ENCODE assay signal across 22 mouse cellular contexts in genomic region chr9:57958615-57959014, GRCm38 (mm10). TPM values are rescaled to one million over a fixed set of nuclear protein-coding genes. Genes with fewer than 3 reads are reported as not detected.
DNase-seq lines count a peak whose midpoint lies in the region; ATAC-seq and TF ChIP-seq lines count a peak whose summit lies in the region.
"Had no signal": no experiment of that assay in that cellular context is flagged by ENCODE, and none has a peak within 500 bp of the region (broad histone marks: within the 10 kb centered on the region; RNA-seq: fewer than 3 reads in every experiment).

No protein-coding gene starts in this region.

- 67% methylated on average over 1 of the region's 1 CpGs for WGBS in heart, embryonic 14.5 days

- H3K9me3 ChIP-seq in heart, embryonic 14.5 days (ENCODE audit: control insufficient read depth, low read length), result no peaks in the 10 kb centered on the region
- H3K9me3 ChIP-seq: embryonic facial prominence, embryonic 13.5 days; forebrain, embryonic 12.5 days; heart, embryonic 13.5 days; hindbrain, embryonic 10.5 days; intestine, embryonic 15.5 days had no signal

- no peak overlapping the region for H3K9ac ChIP-seq in heart, embryonic 14.5 days (ENCODE audit: low read length)
- H3K9ac ChIP-seq: embryonic facial prominence, embryonic 13.5 days; forebrain, embryonic 12.5 days; forebrain, postnatal 0 days; heart, embryonic 13.5 days; hindbrain, embryonic 14.5 days; intestine, embryonic 15.5 days had no signal

- H3K27me3 ChIP-seq in heart, embryonic 14.5 days (ENCODE audit: control insufficient read depth, insufficient read depth, low read length), result no peaks in the 10 kb centered on the region
- H3K27me3 ChIP-seq: embryonic facial prominence, embryonic 13.5 days; intestine, embryonic 15.5 days had no signal

- H3K27ac ChIP-seq in gastrocnemius, adult 2 months, result peak overlapping the region; percentile 72; the same call in 1 of the 2 replicates
- H3K27ac ChIP-seq in heart, embryonic 14.5 days (replicated peaks in 1 of 2; ENCODE audit: control insufficient read depth in 1 of 2, insufficient read depth in 1 of 2, low read depth in 2 of 2, low read length in 2 of 2), result peak overlapping the region in 1 of 2 experiments; percentile 28; a peak in 1 of 4 replicates
- peak overlapping the region; percentile 83 for H3K27ac ChIP-seq in left cerebral cortex, adult 2 months
- H3K27ac ChIP-seq: embryonic facial prominence, embryonic 13.5 days; forebrain, embryonic 12.5 days; heart, embryonic 13.5 days; hindbrain, embryonic 10.5 days; hindbrain, embryonic 14.5 days; intestine, embryonic 15.5 days had no signal

- no peaks in the 10 kb centered on the region for H3K36me3 ChIP-seq in heart, embryonic 14.5 days (ENCODE audit: control insufficient read depth, insufficient read depth, low read length)
- H3K36me3 ChIP-seq: embryonic facial prominence, embryonic 13.5 days; heart, embryonic 13.5 days; intestine, embryonic 15.5 days had no signal

- intact Hi-C loops in gastrocnemius, adult 2 months (cut with DNase I), result no loop called here
- intact Hi-C loops in left cerebral cortex, adult 2 months (cut with DNase I), result no loop called here
- intact Hi-C loops in left cerebral cortex, postnatal 14 days (cut with DNase I), result no loop called here

- no peak overlapping the region for H3K4me3 ChIP-seq in gastrocnemius, adult 2 months
- no peak overlapping the region for H3K4me3 ChIP-seq in heart, embryonic 14.5 days (ENCODE audit: control insufficient read depth in 1 of 2, insufficient read depth in 1 of 2, low read depth in 1 of 2, low read length in 2 of 2)
- no peak overlapping the region for H3K4me3 ChIP-seq in left cerebral cortex, adult 2 months
- H3K4me3 ChIP-seq: embryonic facial prominence, embryonic 13.5 days; forebrain, embryonic 12.5 days; heart, embryonic 13.5 days; hindbrain, embryonic 10.5 days; intestine, embryonic 15.5 days had no signal

- DNase-seq in gastrocnemius, adult 2 months, result no peak
- no peak for DNase-seq in gastrocnemius, postnatal 10 days
- no peak for DNase-seq in heart, adult 8-10 months (ENCODE audit: low spot score)
- DNase-seq in left cerebral cortex, adult 2 months (ENCODE audit: extremely low spot score in 1 of 2, low spot score in 2 of 2), result no peak
- no peak for DNase-seq in left cerebral cortex, postnatal 14 days (ENCODE audit: low spot score in 2 of 2)
- no peak for DNase-seq in frontal cortex, postnatal 25 days (ENCODE audit: low spot score in 2 of 2)
- DNase-seq: adrenal gland, postnatal 10 days; B cell, adult 2 months; cerebellum, adult 11 months; cerebellum, adult 9-10 months; cerebellum, postnatal 25 days; forebrain, postnatal 0 days; kidney, adult 18-20 months had no signal

- peak; percentile 29; the same call in 1 of the 2 replicates for ATAC-seq in heart, embryonic 14.5 days (ENCODE audit: insufficient number of reproducible peaks, insufficient read depth, low FRiP score, low read depth)
- ATAC-seq: CD4-positive, CD25-positive, alpha-beta regulatory T cell, adult 4 months; forebrain, postnatal 0 days; intestine, embryonic 15.5 days had no signal

- TF ChIP-seq CTCF in gastrocnemius, adult 2 months (IDR thresholded peaks at IDR 0.05), result no peak
- no peak for TF ChIP-seq CTCF in left cerebral cortex, adult 2 months (IDR thresholded peaks at IDR 0.05)

- no peak overlapping the region for H3K4me2 ChIP-seq in heart, embryonic 14.5 days (ENCODE audit: low read length)
- H3K4me2 ChIP-seq: embryonic facial prominence, embryonic 13.5 days; forebrain, embryonic 12.5 days; heart, embryonic 13.5 days; hindbrain, embryonic 14.5 days; intestine, embryonic 15.5 days had no signal

- H3K4me1 ChIP-seq in heart, embryonic 14.5 days (ENCODE audit: control insufficient read depth in 2 of 2, insufficient read depth in 2 of 2, low read length in 2 of 2), result peaks cover 14 to 15% of the 10 kb centered on the region in 2 experiments
- H3K4me1 ChIP-seq: forebrain, embryonic 12.5 days had no signal

RNA-seq across cellular contexts. Expression of gene Sema7a, which starts 18.7 kb away (rescaled TPM):
- total RNA-seq in gastrocnemius, adult 2 months (2021), result 10 to 100 TPM in 1 of 2 experiments, 1 to 10 TPM in 1; 9.0 to 14.4 TPM
- total RNA-seq in gastrocnemius, postnatal 10 days (2021), result 10 to 100 TPM; 15.7 to 18.5 TPM
- polyA plus RNA-seq in heart, embryonic 14.5 days (2014; fragmentation: Nextera tagmentation; extraction: Ambion mirVana), result 0.70 and 0.74 TPM in 2 replicates
- 10 to 100 TPM; 20.4 to 24.8 (median 24.5) TPM for total RNA-seq in heart, adult 8-10 months (2022)
- total RNA-seq in left cerebral cortex, adult 2 months (2021), result 100 to 1,000 TPM; 151 to 160 TPM
- total RNA-seq in left cerebral cortex, postnatal 14 days (2021), result 100 to 1,000 TPM; 126 to 148 TPM
- total RNA-seq: MEL had no signal
- polyA plus RNA-seq: CD4-positive, CD25-positive, alpha-beta regulatory T cell, adult 4 months had no signal

RNA-seq across cellular contexts. Expression of gene Cyp11a1, which starts 47.6 kb away (rescaled TPM):
- total RNA-seq in gastrocnemius, adult 2 months (2021), result under 1 TPM in 1 of 2 experiments, not detected in 1; 0.10 TPM
- 1 to 10 TPM; 1.2 to 1.6 TPM for total RNA-seq in gastrocnemius, postnatal 10 days (2021)
- polyA plus RNA-seq in heart, embryonic 14.5 days (2014; fragmentation: Nextera tagmentation; extraction: Ambion mirVana), result 0.27 TPM in 1 of 2 replicates, not detected in the other
- total RNA-seq in heart, adult 8-10 months (2022), result under 1 TPM in 1 of 4 experiments, not detected in 3; 0.27 TPM
- total RNA-seq in left cerebral cortex, adult 2 months (2021), result 1 to 10 TPM; 3.8 to 4.7 TPM
- 1 to 10 TPM; 5.2 to 5.7 TPM for total RNA-seq in left cerebral cortex, postnatal 14 days (2021)
- total RNA-seq: MEL had no signal
- polyA plus RNA-seq: CD4-positive, CD25-positive, alpha-beta regulatory T cell, adult 4 months; hindbrain, embryonic 10.5 days had no signal

RNA-seq across cellular contexts. Expression of gene Ubl7, which starts 47.8 kb away (rescaled TPM):
- 10 to 100 TPM; 81.3 to 82.1 TPM for total RNA-seq in gastrocnemius, adult 2 months (2021)
- total RNA-seq in gastrocnemius, postnatal 10 days (2021), result 10 to 100 TPM; 48.7 to 49.2 TPM
- 107 and 114 TPM in 2 replicates for polyA plus RNA-seq in heart, embryonic 14.5 days (2014; fragmentation: Nextera tagmentation; extraction: Ambion mirVana)
- total RNA-seq in heart, adult 8-10 months (2022), result 10 to 100 TPM; 72.5 to 82.8 (median 80.1) TPM
- total RNA-seq in left cerebral cortex, adult 2 months (2021), result 100 to 1,000 TPM; 101 to 109 TPM
- total RNA-seq in left cerebral cortex, postnatal 14 days (2021), result 100 to 1,000 TPM; 107 to 112 TPM

Comparison
In these comparisons a context has a peak if more than half of its experiments do, and no peak if none do; other contexts are left out.
1. RNA of gene Sema7a, which starts 18.7 kb away (total RNA-seq): 151 to 160 TPM in left cerebral cortex, adult 2 months and 126 to 148 TPM in left cerebral cortex, postnatal 14 days; 20.4 to 24.8 TPM in heart, adult 8-10 months, 15.7 to 18.5 TPM in gastrocnemius, postnatal 10 days and 9.0 to 14.4 TPM in gastrocnemius, adult 2 months; every median in the first group is over 4 times any median in the second.